Mouse (Mus musculus) cerebellum, postnatal 25 days (tissue): ENCODE measurements around the gene Mcrip1.

Experiments used
- DNase-seq, 2 experiments: peaks; one replicate each; pipeline ENCODE4 v3.0.0; 2021; ENCODE audit warnings: mixed read lengths in 2 of 2

The Mcrip1 gene

GRCm38 (mm10) chr11:120509940-120510339 is 39.6 kb downstream of the Mcrip1 start:
- no peak for DNase-seq

DNA sequence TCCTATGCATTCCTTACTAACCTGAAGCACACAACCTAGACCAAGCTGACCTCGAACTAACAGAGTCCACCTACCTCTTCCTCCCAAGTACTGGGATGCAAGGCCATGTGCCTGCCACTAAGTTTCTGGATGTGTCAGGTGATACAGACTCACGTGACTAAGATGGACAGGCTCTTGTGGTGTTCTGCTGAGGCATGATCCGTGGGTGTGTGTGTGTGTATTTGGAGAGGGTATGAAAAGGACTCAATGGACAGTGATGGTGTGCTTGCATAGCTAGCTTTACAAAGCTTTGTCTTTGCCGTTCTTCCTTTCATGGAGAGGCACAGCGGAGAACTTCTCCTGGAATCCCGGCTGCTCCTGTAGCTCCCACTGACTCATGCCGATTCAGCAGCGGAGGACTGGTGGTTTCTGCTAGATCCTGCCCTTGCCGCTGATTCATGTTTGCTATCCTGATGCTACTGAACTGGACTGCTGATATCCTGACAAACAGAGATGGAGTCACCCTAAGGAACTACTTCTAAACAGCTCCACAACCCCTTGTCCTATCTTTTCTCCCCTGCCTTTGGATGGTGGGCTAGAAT is 41.1 kb downstream of the Mcrip1 start:
- DNase-seq, result no peak

DNA sequence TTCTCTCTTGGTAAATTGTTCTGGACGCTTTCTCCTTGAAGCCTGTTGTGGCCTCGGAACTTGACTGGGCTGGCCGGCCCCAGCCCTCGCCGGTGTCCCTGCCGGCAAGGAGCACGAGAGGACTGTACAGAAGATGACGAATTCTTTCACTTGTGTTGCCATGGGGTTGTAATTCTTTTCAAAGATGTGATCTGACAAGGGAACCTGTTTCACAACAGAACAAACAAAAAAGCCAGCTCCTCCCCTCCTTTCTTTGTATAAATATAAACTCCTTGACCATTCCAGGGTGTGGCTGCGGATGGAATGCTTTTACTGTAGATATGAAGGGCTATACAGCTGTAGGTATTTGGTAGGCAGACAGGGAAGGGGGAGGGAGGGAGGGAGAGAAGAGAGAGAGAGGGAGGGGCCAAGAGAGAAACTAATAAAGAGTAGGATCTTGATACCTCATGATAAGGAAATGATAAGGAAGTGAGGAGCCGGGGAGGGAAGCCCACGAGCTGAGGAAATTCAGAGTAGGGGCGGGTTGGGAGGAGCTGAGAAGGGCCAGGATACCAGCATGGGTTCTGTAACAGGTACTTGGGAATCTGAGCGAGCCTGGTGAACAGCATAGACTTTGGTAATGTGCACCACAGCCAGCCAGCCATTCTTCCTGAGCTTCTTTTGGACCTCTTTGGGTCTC is 41.8 kb downstream of the Mcrip1 start:
- DNase-seq, result no peak

GRCm38 (mm10) chr11:120506899-120507298 is 42.6 kb downstream of the Mcrip1 start:
- DNase-seq, result peak; percentile 62 to 82

GRCm38 (mm10) chr11:120505661-120506060 is 43.9 kb downstream of the Mcrip1 start:
- no peak for DNase-seq

- DNase-seq, result no peak
Observed at GRCm38 (mm10) chr11:120501701-120502100, 47.8 kb downstream of the Mcrip1 start.

- DNase-seq, result no peak
Observed at GRCm38 (mm10) chr11:120501018-120501417, 48.5 kb downstream of the Mcrip1 start.

GRCm38 (mm10) chr11:120500357-120500756 is 49.2 kb downstream of the Mcrip1 start:
- no peak for DNase-seq

GRCm38 (mm10) chr11:120499894-120500293 is 49.6 kb downstream of the Mcrip1 start:
- no peak for DNase-seq

DNA sequence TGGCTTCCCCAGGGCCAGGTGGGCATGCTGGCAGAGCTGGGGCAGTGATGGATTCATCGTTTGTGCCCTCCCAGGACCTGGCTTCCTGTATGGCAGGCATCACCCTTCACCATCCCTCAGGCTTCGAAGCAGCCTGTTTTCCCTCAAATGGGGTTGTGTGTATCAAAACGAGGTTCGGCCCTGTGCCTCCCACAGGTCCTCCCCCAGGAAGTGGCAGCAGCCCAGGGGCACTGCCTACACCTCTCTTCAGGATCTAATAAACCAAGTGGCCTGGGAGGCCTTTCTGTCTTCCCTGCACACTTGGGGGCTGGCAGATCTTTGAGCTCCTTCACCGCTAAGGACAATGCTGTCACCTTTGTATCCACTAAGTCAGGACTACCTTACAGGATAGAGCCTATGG is 50.6 kb downstream of the Mcrip1 start:
- no peak for DNase-seq

DNA sequence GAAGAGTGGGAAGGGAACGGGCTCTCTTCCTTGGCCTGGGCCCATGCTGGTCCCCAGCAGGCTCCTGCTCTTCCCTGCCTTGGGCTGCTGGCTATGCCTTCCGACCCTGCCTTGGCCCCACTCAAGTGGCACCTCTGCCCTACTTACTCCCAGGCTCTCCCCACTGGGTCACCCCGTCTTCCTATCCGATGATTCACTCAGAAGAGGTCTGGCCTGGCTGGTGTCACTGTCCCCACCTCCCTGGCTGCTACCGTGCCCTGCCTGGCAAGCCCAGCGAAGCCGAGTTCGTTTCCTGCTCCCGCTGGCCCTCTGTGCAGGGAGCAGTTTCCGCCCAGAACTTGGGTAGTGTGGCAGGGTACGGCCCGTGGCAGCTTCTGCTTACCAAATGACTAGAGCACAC is 51.3 kb downstream of the Mcrip1 start:
- no peak for DNase-seq

- DNase-seq, result no peak
Observed at GRCm38 (mm10) chr11:120497436-120497835, 52.1 kb downstream of the Mcrip1 start.

- no peak for DNase-seq
Observed at GRCm38 (mm10) chr11:120493911-120494310, 55.6 kb downstream of the Mcrip1 start.

DNA sequence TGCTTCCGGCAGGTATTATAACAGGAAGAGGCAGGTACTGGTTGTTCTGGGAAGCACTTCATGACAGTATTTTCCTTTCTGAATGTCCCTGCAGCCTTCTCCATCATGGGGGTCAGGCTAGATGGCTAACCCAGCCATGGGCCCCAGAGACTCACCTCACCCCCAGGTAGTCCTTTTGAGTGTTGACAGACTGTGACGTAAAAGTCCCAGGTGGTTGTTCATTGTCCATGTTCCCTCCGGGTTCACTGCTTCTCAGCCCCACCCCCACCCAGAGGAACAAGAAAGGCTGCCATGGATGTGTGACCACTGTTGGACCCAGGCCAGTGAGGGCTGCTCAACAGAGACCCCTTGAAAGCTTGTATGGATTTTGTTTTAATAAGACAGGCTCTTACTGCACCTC is 56.2 kb downstream of the Mcrip1 start:
- DNase-seq, result no peak
